In the genomic region with DNA sequence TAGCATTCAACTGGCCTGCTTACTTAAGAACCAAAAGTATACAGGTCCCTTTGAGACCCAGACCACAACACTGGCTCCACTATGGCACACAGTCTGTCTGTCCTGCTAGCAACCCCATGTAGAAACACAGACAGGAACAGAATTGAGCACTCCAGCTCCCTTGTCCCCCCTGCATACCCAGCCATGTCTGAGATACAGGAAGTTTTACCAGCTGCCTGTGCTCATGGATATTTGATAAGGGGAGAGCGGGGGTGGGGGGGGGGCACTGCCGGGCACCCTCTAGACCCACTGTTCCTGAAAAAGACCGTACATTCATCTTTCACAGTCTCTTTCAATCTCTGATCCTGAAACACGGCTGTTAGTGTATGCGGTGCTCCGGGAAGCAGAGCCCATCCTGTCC, we compare ENCODE assay signal across 8 mouse cellular contexts. TPM values are rescaled to one million over a fixed set of nuclear protein-coding genes. Genes with fewer than 3 reads are reported as not detected.
DNase-seq lines count a peak whose midpoint lies in the region; ATAC-seq and TF ChIP-seq lines count a peak whose summit lies in the region.

No protein-coding gene starts in this region.

- DNase-seq in kidney, adult 11 months: no peak
- no peak for DNase-seq in limb, embryonic 11.5 days (ENCODE audit: low spot score)
- DNase-seq in adrenal gland, adult 18-20 months (ENCODE audit: low spot score in 2 of 2): no peak
- DNase-seq in thymus, postnatal 36 days: no peak

- peaks cover 73% of the 10 kb centered on the region for H3K4me1 ChIP-seq in kidney, embryonic 16.5 days (ENCODE audit: insufficient read depth, low read length)
- peaks cover 5% of the 10 kb centered on the region; the same call in 1 of the 2 replicates for H3K4me1 ChIP-seq in embryonic fibroblast, embryonic 13.5 days (ENCODE audit: control insufficient read depth, insufficient read depth, low read length)
- peaks cover 66% of the 10 kb centered on the region for H3K4me1 ChIP-seq in limb, embryonic 11.5 days (ENCODE audit: control insufficient read depth, insufficient read depth, low read length)
- peaks cover 72% of the 10 kb centered on the region for H3K4me1 ChIP-seq in neural tube, embryonic 14.5 days (ENCODE audit: control insufficient read depth, insufficient read depth, low read length)

- H3K27me3 ChIP-seq in kidney, embryonic 16.5 days (ENCODE audit: insufficient read depth, low read length): no peaks in the 10 kb centered on the region
- H3K27me3 ChIP-seq in limb, embryonic 11.5 days (ENCODE audit: control insufficient read depth, insufficient read depth, low read length): no peaks in the 10 kb centered on the region
- no peaks in the 10 kb centered on the region for H3K27me3 ChIP-seq in neural tube, embryonic 14.5 days (ENCODE audit: control insufficient read depth, insufficient read depth, low read length)

- no peak for TF ChIP-seq POLR2A in embryonic fibroblast, embryonic 13.5 days (IDR thresholded peaks at IDR 0.05; ENCODE audit: low read depth, low read length)

- TF ChIP-seq CTCF in embryonic fibroblast, embryonic 13.5 days (IDR thresholded peaks at IDR 0.05; ENCODE audit: borderline replicate concordance, insufficient read depth, low read length): no peak

- H3K4me2 ChIP-seq in kidney, embryonic 16.5 days (replicated peaks; ENCODE audit: low read depth, low read length): peak overlapping the region; percentile 93
- peak overlapping the region; percentile 85 for H3K4me2 ChIP-seq in limb, embryonic 11.5 days (ENCODE audit: low read depth, severe bottlenecking)
- H3K4me2 ChIP-seq in neural tube, embryonic 14.5 days (ENCODE audit: low read depth, low read length): peak overlapping the region; percentile 96

- H3K27ac ChIP-seq in kidney, embryonic 16.5 days (ENCODE audit: low read length): peak overlapping the region; percentile 32; the same call in 1 of the 2 replicates
- 0 out of 2 replicates have a peak overlapping the region, but pooled peaks have one; percentile 14 for H3K27ac ChIP-seq in embryonic fibroblast, embryonic 13.5 days (ENCODE audit: insufficient read depth, low read length)
- H3K27ac ChIP-seq in limb, embryonic 11.5 days (replicated peaks; ENCODE audit: low read depth, low read length): no peak overlapping the region
- H3K27ac ChIP-seq in neural tube, embryonic 14.5 days (ENCODE audit: low read depth, low read length): 0 out of 2 replicates have a peak overlapping the region, but pooled peaks have one; percentile 12

- WGBS in kidney, embryonic 16.5 days: 26% methylated on average over 6 of the region's 6 CpGs
- whole genome bisulfite sequencing in limb, embryonic 11.5 days: 76% methylated on average over 6 of the region's 6 CpGs
- 33% methylated on average over 6 of the region's 6 CpGs for WGBS in neural tube, embryonic 14.5 days

- H3K9ac ChIP-seq in kidney, embryonic 16.5 days (replicated peaks; ENCODE audit: low read length): peak overlapping the region; percentile 89
- peak overlapping the region; percentile 41; the same call in 1 of the 2 replicates for H3K9ac ChIP-seq in limb, embryonic 11.5 days (ENCODE audit: low read length)
- H3K9ac ChIP-seq in neural tube, embryonic 14.5 days (replicated peaks; ENCODE audit: low read depth, low read length): peak overlapping the region; percentile 59

- peak overlapping the region; percentile 73 for H3K4me3 ChIP-seq in kidney, embryonic 16.5 days (ENCODE audit: low read length)
- H3K4me3 ChIP-seq in embryonic fibroblast, embryonic 13.5 days (ENCODE audit: insufficient read depth, low read length): peak overlapping the region; percentile 71
- peak overlapping the region; percentile 41 for H3K4me3 ChIP-seq in limb, embryonic 11.5 days (ENCODE audit: low read depth, low read length)
- peak overlapping the region; percentile 74 for H3K4me3 ChIP-seq in neural tube, embryonic 14.5 days (ENCODE audit: low read depth, low read length)

- no peak for ATAC-seq in kidney, embryonic 16.5 days (ENCODE audit: low FRiP score, low TSS enrichment)
- ATAC-seq in limb, embryonic 11.5 days (ENCODE audit: insufficient number of reproducible peaks, low FRiP score, low TSS enrichment, low read depth): no peak
- ATAC-seq in neural tube, embryonic 14.5 days (ENCODE audit: low read depth): no peak
- ATAC-seq in activated CD4-positive, CD25-positive, alpha-beta regulatory T cell, adult 4 months: no peak

- peaks cover 6% of the 10 kb centered on the region for H3K36me3 ChIP-seq in kidney, embryonic 16.5 days (ENCODE audit: insufficient read depth, low read length)
- peaks cover 4% of the 10 kb centered on the region; the same call in 1 of the 2 replicates for H3K36me3 ChIP-seq in limb, embryonic 11.5 days (ENCODE audit: control insufficient read depth, insufficient read depth, low read length)
- no peaks in the 10 kb centered on the region for H3K36me3 ChIP-seq in neural tube, embryonic 14.5 days (ENCODE audit: control insufficient read depth, insufficient read depth, low read length)

- H3K9me3 ChIP-seq in kidney, embryonic 16.5 days (ENCODE audit: low read length): 0 out of 2 replicates have a peak, but pooled peaks cover 2% of the 10 kb centered on the region
- no peaks in the 10 kb centered on the region for H3K9me3 ChIP-seq in limb, embryonic 11.5 days (ENCODE audit: control insufficient read depth, low read length)
- no peaks in the 10 kb centered on the region for H3K9me3 ChIP-seq in neural tube, embryonic 14.5 days (ENCODE audit: control insufficient read depth, low read length)

RNA-seq across cellular contexts. Expression of a gene that starts 5.0 kb away (rescaled TPM):
- 4.1 and 4.8 TPM in 2 replicates for polyA plus RNA-seq in kidney, embryonic 16.5 days (2015; fragmentation: Nextera tagmentation; extraction: Ambion mirVana)
- polyA plus RNA-seq in embryonic fibroblast, embryonic 13.5 days (2011; ENCODE audit: insufficient read length, low read depth, missing spikeins): 9.9 and 13.9 TPM in 2 replicates
- 8.3 and 9.3 TPM in 2 replicates for polyA plus RNA-seq in limb, embryonic 11.5 days (2014; fragmentation: Nextera tagmentation; extraction: Ambion mirVana)
- polyA plus RNA-seq in neural tube, embryonic 14.5 days (2014; fragmentation: Nextera tagmentation; extraction: Ambion mirVana): 5.6 and 6.1 TPM in 2 replicates
- 10 to 100 TPM; 34.3 to 52.8 TPM for total RNA-seq in adrenal gland, adult 18-20 months (2021)
- polyA plus RNA-seq in activated CD4-positive, CD25-positive, alpha-beta regulatory T cell, adult 4 months (2017; shearing (Covaris generic)): under 1 TPM; 0.48 to 0.83 TPM
